Mouse (Mus musculus): Measurements from ENCODE around the gene Slc12a9. TPM values are rescaled to one million over a fixed set of nuclear protein-coding genes. Genes with fewer than 3 reads are reported as not detected.

Gene Slc12a9
- total RNA-seq, 1 experiment: 20.9 TPM

GRCm38 (mm10) chr5:137339290-137339979, 6.0 kb upstream of the Slc12a9 start:
- peak overlapping the region; percentile 31 to 68 for H3K4me3 ChIP-seq (ENCODE audit: insufficient read depth in 1 of 2, low read depth in 1 of 2, low read length in 2 of 2, poor library complexity in 1 of 2, severe bottlenecking in 1 of 2)
- H3K27ac ChIP-seq (ENCODE audit: insufficient read depth, low read depth, low read length, poor library complexity, severe bottlenecking): peak overlapping the region; percentile 55
- TF ChIP-seq CHD2 (IDR thresholded peaks at IDR 0.05; ENCODE audit: low read depth, low read length): no peak
- TF ChIP-seq ZNF384 (IDR thresholded peaks at IDR 0.05; ENCODE audit: low read depth, low read length): no peak
- peaks cover 12 to 28% of the 10 kb centered on the region in 2 experiments; a peak in 3 of 4 replicates for H3K4me1 ChIP-seq (ENCODE audit: control insufficient read depth in 2 of 2, insufficient read depth in 2 of 2, low read length in 2 of 2, poor library complexity in 1 of 2)
- DNase-seq (ENCODE audit: low read depth, low spot score): peak; percentile 51
- no peaks in the 10 kb centered on the region for H3K36me3 ChIP-seq (ENCODE audit: control insufficient read depth, insufficient read depth, low read length, poor library complexity, severe bottlenecking)
- peak overlapping the region; percentile 44; the same call in 1 of the 2 replicates for H3K9ac ChIP-seq (ENCODE audit: insufficient read depth, low read depth, low read length, poor library complexity, severe bottlenecking)
- H3K9me3 ChIP-seq (ENCODE audit: control insufficient read depth, insufficient read depth, low read depth, low read length): no peaks in the 10 kb centered on the region
- in situ Hi-C loops (cut with MboI; ENCODE audit: low sequenced_read_pairs in 2 of 2, unreplicated experiment in 2 of 2): no loop called here

DNA sequence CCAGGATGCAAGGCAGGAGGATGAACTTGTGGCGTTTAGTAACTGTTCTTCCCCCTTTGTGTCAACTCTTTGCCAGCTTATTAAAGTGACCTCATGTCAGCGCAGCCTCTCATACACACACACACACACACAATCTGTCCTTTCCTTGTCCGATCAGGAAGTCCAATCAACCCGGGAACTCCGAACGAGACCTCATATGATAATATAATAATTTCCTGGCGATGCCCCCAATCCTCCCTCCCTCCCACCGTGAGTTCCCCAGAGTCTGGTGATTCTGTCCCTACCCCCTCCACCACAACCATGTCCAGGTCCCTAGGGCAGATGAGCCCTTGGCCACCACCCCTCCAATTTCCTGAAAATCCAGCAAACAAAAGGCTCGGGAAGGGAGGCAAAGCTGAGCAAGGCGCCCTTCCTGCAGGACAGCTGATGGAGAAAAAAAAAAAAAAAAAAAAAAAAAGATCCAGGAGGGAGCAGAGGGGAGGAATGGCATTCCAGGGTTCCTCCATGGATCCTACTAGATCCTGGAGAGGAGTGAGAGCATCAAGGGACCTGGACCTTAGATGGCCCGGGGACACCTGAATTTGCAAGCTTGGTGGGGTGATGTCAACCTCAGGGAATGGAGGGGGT, 5.4 kb upstream of the Slc12a9 start:
- in situ Hi-C loops (cut with MboI; ENCODE audit: low sequenced_read_pairs in 2 of 2, unreplicated experiment in 2 of 2): no loop called here
- no peak for DNase-seq (ENCODE audit: low read depth, low spot score)
- Histone ChIP-seq H3K4me3 (ENCODE audit: insufficient read depth in 1 of 2, low read depth in 1 of 2, low read length in 2 of 2, poor library complexity in 1 of 2, severe bottlenecking in 1 of 2) (peak overlapping the region; percentile 56 to 68), H3K27ac (ENCODE audit: insufficient read depth, low read depth, low read length, poor library complexity, severe bottlenecking) (peak overlapping the region; percentile 55), H3K9ac (ENCODE audit: insufficient read depth, low read depth, low read length, poor library complexity, severe bottlenecking) (peak overlapping the region; percentile 67; the same call in 1 of the 2 replicates), H3K4me1 (ENCODE audit: control insufficient read depth in 2 of 2, insufficient read depth in 2 of 2, low read length in 2 of 2, poor library complexity in 1 of 2) (peaks cover 13 to 28% of the 10 kb centered on the region in 2 experiments; a peak in 3 of 4 replicates), H3K36me3 (ENCODE audit: control insufficient read depth, insufficient read depth, low read length, poor library complexity, severe bottlenecking) (no peaks in the 10 kb centered on the region), H3K9me3 (ENCODE audit: control insufficient read depth, insufficient read depth, low read depth, low read length) (no peaks in the 10 kb centered on the region)
- no peak for TF ChIP-seq CHD2 (IDR thresholded peaks at IDR 0.05; ENCODE audit: low read depth, low read length)
- peak; percentile 96 for TF ChIP-seq ZNF384 (IDR thresholded peaks at IDR 0.05; ENCODE audit: low read depth, low read length)

DNA sequence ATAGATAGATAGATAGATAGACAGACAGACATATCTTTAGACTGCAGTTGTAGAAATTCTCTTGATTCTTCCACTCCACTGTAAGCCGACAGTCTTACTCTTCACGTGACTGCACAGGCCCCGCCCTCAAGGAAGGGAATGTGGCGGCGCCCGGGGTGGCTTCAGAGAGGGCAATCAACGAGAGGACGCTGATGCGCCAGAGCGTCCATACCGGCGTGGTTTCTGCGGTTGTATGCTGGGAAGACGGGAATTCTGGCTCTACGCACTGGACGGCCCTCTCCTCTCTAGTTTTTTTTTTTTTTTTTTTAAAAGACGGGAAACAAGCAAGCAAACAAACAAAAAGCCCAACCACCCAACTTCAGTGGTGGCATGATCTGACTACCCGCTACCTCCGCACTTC, 4.9 kb upstream of the Slc12a9 start:
- Histone ChIP-seq H3K9ac (ENCODE audit: insufficient read depth, low read depth, low read length, poor library complexity, severe bottlenecking) (peak overlapping the region; percentile 67; the same call in 1 of the 2 replicates), H3K4me1 (ENCODE audit: control insufficient read depth in 2 of 2, insufficient read depth in 2 of 2, low read length in 2 of 2, poor library complexity in 1 of 2) (peaks cover 13 to 28% of the 10 kb centered on the region in 2 experiments; a peak in 3 of 4 replicates), H3K36me3 (ENCODE audit: control insufficient read depth, insufficient read depth, low read length, poor library complexity, severe bottlenecking) (no peaks in the 10 kb centered on the region), H3K27ac (ENCODE audit: insufficient read depth, low read depth, low read length, poor library complexity, severe bottlenecking) (peak overlapping the region; percentile 53; the same call in 1 of the 2 replicates), H3K9me3 (ENCODE audit: control insufficient read depth, insufficient read depth, low read depth, low read length) (no peaks in the 10 kb centered on the region), H3K4me3 (ENCODE audit: insufficient read depth in 1 of 2, low read depth in 1 of 2, low read length in 2 of 2, poor library complexity in 1 of 2, severe bottlenecking in 1 of 2) (peak overlapping the region; percentile 56 to 68)
- DNase-seq (ENCODE audit: low read depth, low spot score): peak; percentile 89
- TF ChIP-seq ZC3H11A (IDR thresholded peaks at IDR 0.05; ENCODE audit: borderline replicate concordance, low read depth, low read length): no peak
- no peak for TF ChIP-seq CHD2 (IDR thresholded peaks at IDR 0.05; ENCODE audit: low read depth, low read length)
- TF ChIP-seq MAFK (IDR thresholded peaks at IDR 0.05; ENCODE audit: insufficient read depth, low read depth, low read length): no peak
- peak; percentile 91 for TF ChIP-seq ZNF384 (IDR thresholded peaks at IDR 0.05; ENCODE audit: low read depth, low read length)
- peak; percentile 89 for TF ChIP-seq HCFC1 (IDR thresholded peaks at IDR 0.05; ENCODE audit: borderline replicate concordance, insufficient read depth, low read length)
- in situ Hi-C loops (cut with MboI; ENCODE audit: low sequenced_read_pairs in 2 of 2, unreplicated experiment in 2 of 2): no loop called here

GRCm38 (mm10) chr5:137337190-137337589, 3.8 kb upstream of the Slc12a9 start:
- Histone ChIP-seq H3K9me3 (ENCODE audit: control insufficient read depth, insufficient read depth, low read depth, low read length) (no peaks in the 10 kb centered on the region), H3K36me3 (ENCODE audit: control insufficient read depth, insufficient read depth, low read length, poor library complexity, severe bottlenecking) (no peaks in the 10 kb centered on the region), H3K4me1 (ENCODE audit: control insufficient read depth in 2 of 2, insufficient read depth in 2 of 2, low read length in 2 of 2, poor library complexity in 1 of 2) (peaks cover 13 to 32% of the 10 kb centered on the region in 2 experiments), H3K4me3 (ENCODE audit: insufficient read depth in 1 of 2, low read depth in 1 of 2, low read length in 2 of 2, poor library complexity in 1 of 2, severe bottlenecking in 1 of 2) (peak overlapping the region; percentile 56 to 68; a peak in 2 of 4 replicates), H3K27ac (ENCODE audit: insufficient read depth, low read depth, low read length, poor library complexity, severe bottlenecking) (peak overlapping the region; percentile 76), H3K9ac (ENCODE audit: insufficient read depth, low read depth, low read length, poor library complexity, severe bottlenecking) (no peak overlapping the region)
- TF ChIP-seq CHD2 (IDR thresholded peaks at IDR 0.05; ENCODE audit: low read depth, low read length) (no peak), ZC3H11A (IDR thresholded peaks at IDR 0.05; ENCODE audit: borderline replicate concordance, low read depth, low read length) (no peak), MAFK (IDR thresholded peaks at IDR 0.05; ENCODE audit: insufficient read depth, low read depth, low read length) (no peak)
- DNase-seq (ENCODE audit: low read depth, low spot score): peak; percentile 75
- in situ Hi-C loops (cut with MboI; ENCODE audit: low sequenced_read_pairs in 2 of 2, unreplicated experiment in 2 of 2): no loop called here

All from ES-E14 (cell line).